Mouse (Mus musculus) intestine, embryonic 15.5 days (tissue): Measurements from ENCODE around the gene Tspan4. TPM values are rescaled to one million over a fixed set of nuclear protein-coding genes. Genes with fewer than 3 reads are reported as not detected.

Experiments used
- ATAC-seq: fragments of 200-750 bp; cut with Nextera tagmentation; 2 replicates; pipeline ENCODE4 v1.8.0; 2017; ENCODE audit warnings: moderate TSS enrichment, moderate library complexity
- H3K27ac ChIP-seq: fragments of 300-500 bp; sonication (generic); 2 replicates; pipeline ENCODE4 v1.5.1; 2015; ENCODE audit warnings: mild to moderate bottlenecking, inconsistent platforms
- H3K27me3 ChIP-seq: fragments of 300-500 bp; sonication (generic); replicated peaks from 2 replicates; pipeline ENCODE4 v1.6.1; 2015; ENCODE audit warnings: inconsistent platforms
- H3K36me3 ChIP-seq: fragments of 300-500 bp; sonication (generic); 2 replicates; pipeline ENCODE4 v1.6.1; 2015; ENCODE audit warnings: inconsistent platforms
- H3K4me1 ChIP-seq: fragments of 300-500 bp; sonication (generic); replicated peaks from 2 replicates; pipeline ENCODE4 v1.6.1; 2015; ENCODE audit warnings: inconsistent platforms
- H3K4me2 ChIP-seq: fragments of 300-500 bp; sonication (generic); replicated peaks from 2 replicates; pipeline ENCODE4 v1.6.1; 2015; ENCODE audit warnings: mild to moderate bottlenecking, inconsistent platforms
- H3K4me3 ChIP-seq: fragments of 300-500 bp; sonication (generic); replicated peaks from 2 replicates; pipeline ENCODE4 v1.5.1; 2015; ENCODE audit warnings: inconsistent platforms
- H3K9ac ChIP-seq: fragments of 300-500 bp; sonication (generic); 2 replicates; pipeline ENCODE4 v1.6.1; 2015; ENCODE audit warnings: inconsistent platforms
- H3K9me3 ChIP-seq: fragments of 300-500 bp; sonication (generic); 2 replicates; pipeline ENCODE4 v1.6.1; 2016; ENCODE audit warnings: inconsistent platforms
- WGBS: fragments of 180-500 bp; shearing (Covaris S2); methylation state at CpG from one replicate; pipeline ENCODE4 v1.1.7; 2015; 5-methylcytosine and 5-hydroxymethylcytosine counted together
- polyA plus RNA-seq: library from polyadenylated mRNA; unstranded; fragments of >200 nt; fragmentation: Nextera tagmentation; extraction: Ambion mirVana; gene quantifications from 2 replicates; pipeline ENCODE4 v1.2.1, GENCODE M21; 2015

Tspan4 gene
- polyA plus RNA-seq, 1 experiment from 2014 or later: 60.7 TPM

- H3K27me3 ChIP-seq: peaks cover 15% of the 10 kb centered on the region
- no peak overlapping the region for H3K9ac ChIP-seq
- H3K4me1 ChIP-seq: peaks cover 42% of the 10 kb centered on the region
- H3K9me3 ChIP-seq: no peaks in the 10 kb centered on the region
- peaks cover 5% of the 10 kb centered on the region for H3K36me3 ChIP-seq
- no peak for ATAC-seq
- H3K4me3 ChIP-seq: no peak overlapping the region
- H3K4me2 ChIP-seq: no peak overlapping the region
- 92% methylated on average over 14 of the region's 14 CpGs for WGBS
- no peak overlapping the region for H3K27ac ChIP-seq
These were observed 17.8 kb upstream of the Tspan4 start for GRCm38 (mm10) chr7:141457236-141457635.

- H3K4me2 ChIP-seq: no peak overlapping the region
- ATAC-seq: no peak
- H3K4me1 ChIP-seq: peaks cover 42% of the 10 kb centered on the region
- no peak overlapping the region for H3K4me3 ChIP-seq
- H3K9ac ChIP-seq: no peak overlapping the region
- no peak overlapping the region for H3K27ac ChIP-seq
- H3K9me3 ChIP-seq: no peaks in the 10 kb centered on the region
- peaks cover 23% of the 10 kb centered on the region for H3K27me3 ChIP-seq
- 77% methylated on average over 15 of the region's 15 CpGs for WGBS
- H3K36me3 ChIP-seq: peaks cover 5% of the 10 kb centered on the region
These were observed 16.9 kb upstream of the Tspan4 start for GRCm38 (mm10) chr7:141457986-141458660.

DNA sequence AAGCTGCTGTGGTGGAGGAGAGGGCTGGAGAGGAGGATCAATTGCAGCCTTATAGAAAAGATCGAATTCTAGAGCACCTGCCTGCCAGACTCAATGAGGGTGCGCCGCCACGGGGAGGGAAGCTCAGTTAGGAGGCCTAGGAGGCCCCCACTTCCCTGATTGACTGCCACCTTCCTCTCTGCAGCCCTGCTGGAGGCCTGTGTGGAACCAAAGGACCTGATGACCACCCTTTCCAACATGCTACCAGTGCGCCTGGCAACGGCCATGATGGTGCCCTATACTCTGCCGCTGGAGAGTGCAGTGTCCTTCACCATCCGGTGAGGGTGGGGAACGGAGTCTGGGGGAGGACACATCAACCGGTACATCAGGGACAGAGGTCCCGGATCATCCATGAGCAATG is 16.4 kb upstream of the Tspan4 start:
- no peak for ATAC-seq
- Histone ChIP-seq H3K9me3 (no peaks in the 10 kb centered on the region), H3K4me1 (peaks cover 42% of the 10 kb centered on the region), H3K27me3 (peaks cover 28% of the 10 kb centered on the region), H3K27ac (no peak overlapping the region), H3K4me3 (no peak overlapping the region), H3K9ac (no peak overlapping the region), H3K36me3 (peaks cover 5% of the 10 kb centered on the region), H3K4me2 (no peak overlapping the region)
- 92% methylated on average over 11 of the region's 11 CpGs for WGBS

DNA sequence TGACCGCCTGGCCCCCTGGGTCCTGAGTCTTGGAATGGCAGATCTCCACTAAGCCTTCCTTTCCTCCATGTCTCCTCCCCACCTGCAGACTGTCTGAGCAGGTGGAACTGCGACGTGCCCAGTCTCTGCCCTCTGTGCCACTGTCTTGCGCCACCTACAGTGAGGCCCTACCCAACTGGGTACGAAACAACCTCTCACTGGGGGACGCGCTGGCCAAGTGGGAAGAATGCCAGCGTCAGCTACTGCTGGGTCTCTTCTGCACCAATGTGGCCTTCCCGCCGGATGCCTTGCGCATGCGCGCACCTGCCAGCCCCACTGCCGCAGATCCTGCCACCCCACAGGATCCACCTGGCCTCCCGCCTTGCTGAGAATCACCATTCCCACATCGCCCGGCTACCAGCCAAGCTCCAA is 15.7 kb upstream of the Tspan4 start:
- no peak overlapping the region for H3K9ac ChIP-seq
- no peak overlapping the region for H3K27ac ChIP-seq
- no peak overlapping the region for H3K4me2 ChIP-seq
- no peak for ATAC-seq
- WGBS: 90% methylated on average over 17 of the region's 17 CpGs
- no peak overlapping the region for H3K4me3 ChIP-seq
- no peaks in the 10 kb centered on the region for H3K9me3 ChIP-seq
- H3K4me1 ChIP-seq: peaks cover 43% of the 10 kb centered on the region
- H3K27me3 ChIP-seq: peaks cover 35% of the 10 kb centered on the region
- peaks cover 5% of the 10 kb centered on the region for H3K36me3 ChIP-seq

DNA sequence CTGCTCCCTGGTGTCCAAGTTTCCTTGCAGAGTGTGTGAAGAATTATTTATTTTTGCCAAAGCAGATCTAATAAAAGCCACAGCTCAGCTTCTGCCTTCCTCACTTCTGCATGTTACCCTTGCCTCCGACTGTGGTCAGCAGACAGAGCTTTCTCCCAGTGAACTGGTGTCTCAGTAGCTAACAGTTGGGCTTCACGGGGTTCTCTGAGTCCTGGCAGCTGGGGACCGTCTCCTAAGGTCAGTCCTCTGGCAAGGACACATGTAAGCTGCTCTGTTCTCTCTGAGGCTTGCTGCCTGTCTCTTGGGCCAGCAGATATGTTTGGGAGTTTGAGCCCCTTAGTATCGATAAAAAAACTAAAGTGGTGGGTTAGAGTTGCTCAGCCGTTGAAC is 15.0 kb upstream of the Tspan4 start:
- Histone ChIP-seq H3K27ac (peak overlapping the region; percentile 15; the same call in 1 of the 2 replicates), H3K4me1 (peaks cover 43% of the 10 kb centered on the region), H3K9me3 (no peaks in the 10 kb centered on the region), H3K4me2 (no peak overlapping the region), H3K36me3 (peaks cover 5% of the 10 kb centered on the region), H3K9ac (no peak overlapping the region), H3K27me3 (peaks cover 41% of the 10 kb centered on the region), H3K4me3 (no peak overlapping the region)
- ATAC-seq: no peak
- 50% methylated on average over 5 of the region's 5 CpGs for WGBS

DNA sequence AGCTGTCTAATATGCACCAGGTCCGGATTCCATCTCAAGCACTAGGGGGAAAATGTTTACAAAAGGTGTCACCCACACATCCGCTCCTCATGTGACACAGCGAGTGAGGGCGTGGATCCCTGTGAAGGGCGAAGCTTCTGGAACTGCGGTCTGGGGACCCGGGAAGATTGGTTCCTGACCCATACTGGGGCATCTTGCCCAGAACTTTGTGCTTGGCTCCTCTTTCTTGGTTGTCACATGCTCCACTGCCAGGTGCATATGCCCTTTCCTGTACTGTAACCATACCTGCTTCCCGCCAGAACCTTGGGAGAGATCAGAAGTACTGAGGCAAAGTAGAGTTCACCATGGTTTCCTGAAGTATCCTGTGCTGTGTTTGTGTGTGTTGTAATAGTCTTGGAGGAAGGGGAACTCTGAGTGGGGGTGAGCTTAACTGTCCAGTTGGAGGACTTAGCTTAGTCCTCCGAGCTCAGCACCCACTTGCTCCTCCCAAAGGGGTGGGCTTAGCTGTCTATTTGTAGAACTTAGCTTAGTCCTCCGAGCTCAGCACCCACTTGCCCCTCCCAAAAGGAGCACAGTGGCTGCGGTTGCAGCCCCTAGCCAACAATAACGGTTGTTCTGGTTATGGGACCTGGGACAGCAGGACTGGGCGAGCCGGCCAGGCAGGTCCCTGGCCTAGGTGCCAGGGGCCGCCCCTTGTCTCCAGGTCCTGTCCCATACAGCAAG is 14.5 kb upstream of the Tspan4 start, which contains the start of gene Cracr2b:
Gene Cracr2b, plus strand, starts transcription at position 704 of the 723 bp plus-strand sequence.
- H3K4me1 ChIP-seq: peaks cover 45% of the 10 kb centered on the region
- WGBS: 53% methylated on average over 15 of the region's 15 CpGs

GRCm38 (mm10) chr7:141461521-141462332 is 13.3 kb upstream of the Tspan4 start:
- peaks cover 45% of the 10 kb centered on the region for H3K27me3 ChIP-seq
- H3K4me3 ChIP-seq: peak overlapping the region; percentile 49
- H3K27ac ChIP-seq: peak overlapping the region; percentile 56
- peak overlapping the region; percentile 92 for H3K4me2 ChIP-seq
- peaks cover 40% of the 10 kb centered on the region for H3K4me1 ChIP-seq
- peak; percentile 18 for ATAC-seq
- no peaks in the 10 kb centered on the region for H3K9me3 ChIP-seq
- peaks cover 5% of the 10 kb centered on the region for H3K36me3 ChIP-seq
- peak overlapping the region; percentile 62 for H3K9ac ChIP-seq
- WGBS: 2% methylated on average over 59 of the region's 59 CpGs

More for the DNA sequence above, 14.5 kb upstream of the Tspan4 start, which contains the start of gene Cracr2b:
- Histone ChIP-seq H3K27me3 (peaks cover 43% of the 10 kb centered on the region), H3K9me3 (no peaks in the 10 kb centered on the region), H3K36me3 (peaks cover 5% of the 10 kb centered on the region), H3K4me2 (peak within 1 kb of the TSS; percentile 92), H3K4me3 (peak within 1 kb of the TSS; percentile 49), H3K9ac (peak within 1 kb of the TSS; percentile 62), H3K27ac (peak within 1 kb of the TSS; percentile 56)
- no peak for ATAC-seq

GRCm38 (mm10) chr7:141462333-141462821 is 12.7 kb upstream of the Tspan4 start:
- Histone ChIP-seq H3K27me3 (peaks cover 47% of the 10 kb centered on the region), H3K4me2 (peak overlapping the region; percentile 92), H3K27ac (peak overlapping the region; percentile 56; the same call in 1 of the 2 replicates), H3K36me3 (peaks cover 5% of the 10 kb centered on the region), H3K4me3 (peak overlapping the region; percentile 49), H3K9me3 (no peaks in the 10 kb centered on the region), H3K9ac (peak overlapping the region; percentile 62), H3K4me1 (peaks cover 44% of the 10 kb centered on the region)
- ATAC-seq: no peak
- WGBS: 16% methylated on average over 5 of the region's 5 CpGs

DNA sequence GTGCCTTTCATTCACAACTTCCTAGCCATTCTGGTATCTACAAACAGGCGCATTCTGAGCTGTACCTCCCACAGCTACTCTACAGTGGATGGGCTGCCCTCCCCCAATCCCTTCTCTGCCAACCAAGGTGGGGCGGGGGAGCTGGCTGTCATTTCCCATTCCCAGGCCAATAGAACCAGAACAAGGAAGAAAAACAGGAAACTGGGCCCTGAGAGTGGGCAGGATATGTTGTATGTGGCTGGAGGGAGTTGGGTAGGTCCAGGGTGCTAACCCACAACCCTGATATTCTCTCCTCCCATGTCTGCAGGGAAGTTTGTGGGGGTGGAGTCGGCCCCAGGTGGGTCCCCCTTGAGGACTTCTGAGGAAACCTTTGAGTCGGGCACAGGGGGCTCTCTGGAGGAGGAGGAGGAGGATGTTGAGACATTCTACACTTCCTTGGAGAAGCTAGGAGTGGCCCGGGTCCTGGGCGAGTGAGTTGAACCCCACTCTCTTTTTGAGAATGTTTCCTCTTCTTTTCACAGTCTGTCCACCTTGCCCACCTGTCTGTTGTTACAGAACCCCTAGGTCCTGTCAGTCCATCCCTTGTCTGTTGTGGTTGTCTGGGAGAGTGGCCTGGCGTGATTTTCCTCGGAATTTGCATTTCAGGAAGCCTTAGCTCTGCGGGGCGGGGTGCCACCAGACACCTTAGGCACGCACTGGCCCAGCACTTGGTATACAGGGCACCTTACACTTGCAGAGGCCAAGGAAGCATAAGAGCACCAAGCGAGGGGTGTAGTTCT is 11.0 kb upstream of the Tspan4 start:
- Histone ChIP-seq H3K4me1 (peaks cover 53% of the 10 kb centered on the region), H3K36me3 (peaks cover 5% of the 10 kb centered on the region), H3K9ac (peak overlapping the region; percentile 5; the same call in 1 of the 2 replicates), H3K4me2 (peak overlapping the region; percentile 52), H3K4me3 (0 out of 2 replicates have a peak overlapping the region, but pooled peaks have one; percentile 11), H3K27me3 (peaks cover 47% of the 10 kb centered on the region), H3K9me3 (no peaks in the 10 kb centered on the region), H3K27ac (no peak overlapping the region)
- 44% methylated on average over 12 of the region's 12 CpGs for WGBS
- no peak for ATAC-seq

DNA sequence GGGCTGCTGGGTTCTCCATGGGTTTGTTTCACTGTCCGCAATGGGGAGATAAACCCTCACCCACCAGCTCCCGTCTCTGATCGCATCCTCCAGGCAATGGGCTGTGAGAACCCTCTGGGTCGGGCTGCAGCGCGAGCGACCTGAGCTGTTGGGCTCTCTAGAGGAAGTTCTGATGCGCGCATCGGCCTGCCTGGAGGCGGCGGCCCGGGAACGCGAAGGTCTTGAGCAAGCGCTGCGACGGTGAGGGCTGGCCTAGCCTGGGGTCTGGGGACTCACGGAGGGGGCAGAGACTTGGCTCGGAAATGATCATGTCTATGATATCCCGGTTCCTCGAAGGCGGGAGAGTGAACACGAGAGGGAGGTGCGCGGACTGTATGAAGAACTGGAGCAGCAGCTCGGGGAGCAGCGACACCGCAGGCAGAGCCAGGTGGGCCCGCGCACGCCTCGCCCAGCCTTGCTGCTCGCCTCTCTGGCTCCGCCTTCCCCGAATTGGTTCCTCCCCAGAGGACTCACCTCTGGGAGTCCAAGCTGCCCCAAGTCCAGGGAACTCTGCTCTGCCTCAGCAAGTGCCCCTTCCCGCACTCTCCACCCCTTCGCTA is 10.3 kb upstream of the Tspan4 start:
- Histone ChIP-seq H3K4me1 (peaks cover 60% of the 10 kb centered on the region), H3K4me2 (peak overlapping the region; percentile 52), H3K27me3 (peaks cover 47% of the 10 kb centered on the region), H3K36me3 (0 out of 2 replicates have a peak, but pooled peaks cover under 1% of the 10 kb centered on the region), H3K9ac (peak overlapping the region; percentile 27; the same call in 1 of the 2 replicates), H3K9me3 (no peaks in the 10 kb centered on the region), H3K4me3 (peak overlapping the region; percentile 11; the same call in 1 of the 2 replicates), H3K27ac (no peak overlapping the region)
- WGBS: 11% methylated on average over 38 of the region's 38 CpGs
- no peak for ATAC-seq
